Mouse (Mus musculus) cerebellum, postnatal 25 days (tissue): ENCODE results near the gene Mipep.
A peak's percentile ranks its signal among the peaks of the same experiment; 100 is the strongest.

Source experiments
- DNase-seq, 2 experiments: peaks; one replicate each; pipeline ENCODE4 v3.0.0; 2021; ENCODE audit warnings: mixed read lengths in 2 of 2

The Mipep gene

GRCm38 (mm10) chr14:60757722-60758121 lies 26.7 kb upstream of the Mipep start:
- DNase-seq, result no peak

GRCm38 (mm10) chr14:60759097-60759496 lies 25.3 kb upstream of the Mipep start:
- DNase-seq, result no peak

GRCm38 (mm10) chr14:60761801-60762200 lies 22.6 kb upstream of the Mipep start:
- DNase-seq, result no peak

GRCm38 (mm10) chr14:60762754-60763153 lies 21.6 kb upstream of the Mipep start:
- DNase-seq, result no peak

- DNase-seq, result no peak
These were observed 20.6 kb upstream of the Mipep start for GRCm38 (mm10) chr14:60763746-60764145.

GRCm38 (mm10) chr14:60764526-60764925 lies 19.8 kb upstream of the Mipep start:
- DNase-seq, result no peak

GRCm38 (mm10) chr14:60765025-60765424 lies 19.3 kb upstream of the Mipep start:
- no peak for DNase-seq

GRCm38 (mm10) chr14:60767884-60768283 lies 16.5 kb upstream of the Mipep start, which contains the start of gene C1qtnf9:
TSS of gene C1qtnf9 (plus strand) at chr14:60768134.
- no peak for DNase-seq

- DNase-seq, result no peak
These were observed 15.0 kb upstream of the Mipep start for GRCm38 (mm10) chr14:60769340-60769739.

- DNase-seq, result peak in 1 of 2 experiments; percentile 26
These were observed 13.8 kb upstream of the Mipep start for GRCm38 (mm10) chr14:60770594-60770993.

- peak; percentile 83 to 90 for DNase-seq
These were observed 13.3 kb upstream of the Mipep start for GRCm38 (mm10) chr14:60771057-60771456.

- no peak for DNase-seq
These were observed 10.9 kb upstream of the Mipep start for GRCm38 (mm10) chr14:60773476-60773875.

GRCm38 (mm10) chr14:60776521-60776920 lies 7.9 kb upstream of the Mipep start:
- DNase-seq, result no peak

GRCm38 (mm10) chr14:60777485-60777919 lies 6.9 kb upstream of the Mipep start:
- DNase-seq, result no peak

- no peak for DNase-seq
These were observed 5.2 kb upstream of the Mipep start for GRCm38 (mm10) chr14:60779198-60779597.

- DNase-seq, result no peak
These were observed 2.2 kb upstream of the Mipep start for GRCm38 (mm10) chr14:60782121-60782656.

- no peak for DNase-seq
These were observed 1.2 kb upstream of the Mipep start for GRCm38 (mm10) chr14:60783196-60783595.

GRCm38 (mm10) chr14:60790103-60790502 lies 5.7 kb downstream of the Mipep start:
- peak; percentile 50 to 75 for DNase-seq

GRCm38 (mm10) chr14:60796600-60797322 lies 12.4 kb downstream of the Mipep start:
- no peak for DNase-seq

- DNase-seq, result no peak
These were observed 13.2 kb downstream of the Mipep start for GRCm38 (mm10) chr14:60797596-60797995.

- DNase-seq, result no peak
These were observed 14.3 kb downstream of the Mipep start for GRCm38 (mm10) chr14:60798721-60799120.

GRCm38 (mm10) chr14:60799762-60800728 lies 15.7 kb downstream of the Mipep start:
- no peak for DNase-seq

GRCm38 (mm10) chr14:60802026-60802425 lies 17.7 kb downstream of the Mipep start:
- DNase-seq, result no peak
